Mouse (Mus musculus) MEL (cell line): ENCODE measurements around the gene Bmp8b. TPM values are rescaled to one million over a fixed set of nuclear protein-coding genes. Genes with fewer than 3 reads are reported as not detected.
"Not testable (repeated sequence)": the region's sequence is repeated elsewhere in the genome, so short reads cannot be mapped to it uniquely, and the experiment has no call there.

ENCODE experiments used
- DNase-seq: peaks from one replicate; pipeline ENCODE4 v3.0.0; 2011; ENCODE audit warnings: low read depth, low spot score
- H3K27ac ChIP-seq: 2 replicates; pipeline ENCODE4 v1.5.1; 2012; ENCODE audit warnings: low read depth, mild to moderate bottlenecking, control low read depth, low read length, moderate library complexity; ENCODE audit not compliant: control insufficient read depth
- H3K27me3 ChIP-seq, 2 experiments: fragments of 150-350 bp in 1 of 2; sonication (generic) in 1 of 2; 2 replicates each; pipeline ENCODE4 v1.6.1; 2012; ENCODE audit warnings: low read length in 2 of 2, mild to moderate bottlenecking in 2 of 2, improper control_type of control experiment in 1 of 2, moderate library complexity in 1 of 2; ENCODE audit not compliant: insufficient read depth in 2 of 2, control insufficient read depth in 1 of 2
- H3K36me3 ChIP-seq, 2 experiments: 2 replicates each; pipeline ENCODE4 v1.6.1; 2012 to 2014; ENCODE audit warnings: low read length in 2 of 2, improper control_type of control experiment in 1 of 2, inconsistent platforms in 1 of 2, mild to moderate bottlenecking in 1 of 2; ENCODE audit not compliant: insufficient read depth in 2 of 2, control insufficient read depth in 1 of 2
- H3K4me1 ChIP-seq, 2 experiments: fragments of 150-350 bp in 1 of 2; sonication (generic) in 1 of 2; 2 replicates each; pipeline ENCODE4 v1.6.1; 2012; ENCODE audit warnings: low read length in 2 of 2, improper control_type of control experiment in 1 of 2, mild to moderate bottlenecking in 1 of 2; ENCODE audit not compliant: insufficient read depth in 2 of 2, control insufficient read depth in 1 of 2
- H3K4me3 ChIP-seq, 2 experiments: fragments of 150-350 bp in 1 of 2; sonication (generic) in 1 of 2; 2 replicates each; pipeline ENCODE4 v1.5.1; 2012; ENCODE audit warnings: low read depth in 2 of 2, low read length in 2 of 2, mild to moderate bottlenecking in 2 of 2, moderate library complexity in 2 of 2, control low read depth in 1 of 2, improper control_type of control experiment in 1 of 2; ENCODE audit not compliant: control insufficient read depth in 1 of 2, insufficient read depth in 1 of 2
- H3K79me2 ChIP-seq: 2 replicates; pipeline ENCODE4 v1.6.1; 2012; ENCODE audit warnings: mild to moderate bottlenecking, low read length, moderate library complexity; ENCODE audit not compliant: control insufficient read depth, poor library complexity, insufficient read depth
- H3K9ac ChIP-seq: 2 replicates; pipeline ENCODE4 v1.6.1; 2012; ENCODE audit warnings: low read depth, mild to moderate bottlenecking, control low read depth, low read length, moderate library complexity; ENCODE audit not compliant: control insufficient read depth, poor library complexity, severe bottlenecking
- H3K9me3 ChIP-seq: fragments of 150-350 bp; sonication (generic); replicated peaks from 2 replicates; pipeline ENCODE4 v1.6.1; 2012; ENCODE audit warnings: mild to moderate bottlenecking, low read length, improper control_type of control experiment, moderate library complexity; ENCODE audit not compliant: insufficient read depth
- CHD1 ChIP-seq: IDR thresholded peaks from 2 replicates; pipeline ENCODE4 v1.6.1; 2012; ENCODE audit warnings: low read depth, mild to moderate bottlenecking, inconsistent platforms, low read length, improper control_type of control experiment
- CTCF ChIP-seq, 3 experiments: IDR thresholded peaks in 2 of 3; conservative IDR thresholded peaks in 1 of 3; 2 replicates each; pipeline ENCODE4 v1.5.1; 2011 to 2012; ENCODE audit warnings: low read length in 3 of 3, low read depth in 2 of 3, mild to moderate bottlenecking in 2 of 3, improper control_type of control experiment in 1 of 3, inconsistent platforms in 1 of 3, mixed read lengths in 1 of 3, moderate library complexity in 1 of 3; ENCODE audit not compliant: control insufficient read depth in 1 of 3, insufficient read depth in 1 of 3, poor library complexity in 1 of 3, severe bottlenecking in 1 of 3
- EP300 ChIP-seq, 2 experiments: IDR thresholded peaks; 2 replicates each; pipeline ENCODE4 v1.6.1; 2011; ENCODE audit warnings: improper control_type of control experiment in 2 of 2, low read length in 2 of 2, low read depth in 1 of 2, mild to moderate bottlenecking in 1 of 2
- ETS1 ChIP-seq: IDR thresholded peaks from 2 replicates; pipeline ENCODE4 v1.6.1; 2012; ENCODE audit warnings: low read depth, mild to moderate bottlenecking, inconsistent platforms, low read length, improper control_type of control experiment, moderate library complexity
- GATA1 ChIP-seq: IDR thresholded peaks from 2 replicates; pipeline ENCODE4 v1.6.1; 2011; ENCODE audit warnings: low read depth, low read length, improper control_type of control experiment
- HCFC1 ChIP-seq: IDR thresholded peaks from 2 replicates; pipeline ENCODE4 v1.6.1; 2012; ENCODE audit warnings: low read depth, mild to moderate bottlenecking, inconsistent platforms, low read length, improper control_type of control experiment, moderate library complexity
- MAFK ChIP-seq: IDR thresholded peaks from 2 replicates; pipeline ENCODE4 v1.6.1; 2011; ENCODE audit warnings: low read depth, mild to moderate bottlenecking, low read length, improper control_type of control experiment, borderline replicate concordance
- MAZ ChIP-seq: IDR thresholded peaks from 2 replicates; pipeline ENCODE4 v1.6.1; 2012; ENCODE audit warnings: low read depth, mild to moderate bottlenecking, inconsistent platforms, low read length, improper control_type of control experiment
- MXI1 ChIP-seq: IDR thresholded peaks from 2 replicates; pipeline ENCODE4 v1.6.1; 2011; ENCODE audit warnings: mild to moderate bottlenecking, low read depth, low read length, improper control_type of control experiment
- MYC ChIP-seq: IDR thresholded peaks from 2 replicates; pipeline ENCODE4 v1.6.1; 2011; ENCODE audit warnings: low read depth, mild to moderate bottlenecking, low read length, improper control_type of control experiment, moderate library complexity
- NELFE ChIP-seq: IDR thresholded peaks from 2 replicates; pipeline ENCODE4 v1.6.1; 2011; ENCODE audit warnings: low read depth, low read length, improper control_type of control experiment
- NRF1 ChIP-seq: IDR thresholded peaks from 2 replicates; pipeline ENCODE4 v1.6.1; 2014; ENCODE audit warnings: low read depth, mild to moderate bottlenecking, inconsistent platforms, low read length, improper control_type of control experiment, moderate library complexity; ENCODE audit not compliant: poor library complexity, insufficient read depth, severe bottlenecking
- POLR2AphosphoS2 ChIP-seq: IDR thresholded peaks from 2 replicates; pipeline ENCODE4 v1.6.1; 2011; ENCODE audit warnings: low read length, improper control_type of control experiment
- RCOR1 ChIP-seq: IDR thresholded peaks from 2 replicates; pipeline ENCODE4 v1.6.1; 2012; ENCODE audit warnings: low read depth, mild to moderate bottlenecking, inconsistent platforms, low read length, improper control_type of control experiment
- SMC3 ChIP-seq: IDR thresholded peaks from 2 replicates; pipeline ENCODE4 v1.6.1; 2011; ENCODE audit warnings: low read depth, low read length, improper control_type of control experiment
- TAL1 ChIP-seq: IDR thresholded peaks from 2 replicates; pipeline ENCODE4 v1.6.1; 2012; ENCODE audit warnings: mild to moderate bottlenecking, inconsistent platforms, low read length, moderate library complexity, mixed read lengths
- TBP ChIP-seq: IDR thresholded peaks from 2 replicates; pipeline ENCODE4 v1.8.0; 2011; ENCODE audit warnings: low read depth, low read length, improper control_type of control experiment
- TCF12 ChIP-seq: IDR thresholded peaks from 2 replicates; pipeline ENCODE4 v1.6.1; 2014; ENCODE audit warnings: low read depth, mild to moderate bottlenecking, inconsistent platforms, low read length, improper control_type of control experiment, moderate library complexity
- UBTF ChIP-seq: IDR thresholded peaks from 2 replicates; pipeline ENCODE4 v1.6.1; 2012; ENCODE audit warnings: low read depth, mild to moderate bottlenecking, inconsistent platforms, low read length, improper control_type of control experiment, moderate library complexity, borderline replicate concordance; ENCODE audit not compliant: insufficient read depth
- USF2 ChIP-seq, 2 experiments: IDR thresholded peaks; 2 replicates each; pipeline ENCODE4 v1.6.1; 2011 to 2012; ENCODE audit warnings: improper control_type of control experiment in 2 of 2, low read length in 2 of 2, borderline replicate concordance in 1 of 2, inconsistent platforms in 1 of 2, low read depth in 1 of 2, mild to moderate bottlenecking in 1 of 2; ENCODE audit not compliant: insufficient read depth in 1 of 2
- ZC3H11A ChIP-seq: IDR thresholded peaks from 2 replicates; pipeline ENCODE4 v1.6.1; 2012; ENCODE audit warnings: low read depth, mild to moderate bottlenecking, inconsistent platforms, low read length, improper control_type of control experiment
- ZMIZ1 ChIP-seq: IDR thresholded peaks from 2 replicates; pipeline ENCODE4 v1.6.1; 2012; ENCODE audit warnings: low read depth, mild to moderate bottlenecking, inconsistent platforms, low read length, improper control_type of control experiment, moderate library complexity
- polyA plus RNA-seq, 2 experiments: library from polyadenylated mRNA; stranded (reverse) in 1 of 2; unstranded in 1 of 2; fragments of >175 nt in 1 of 2; fragments of >200 nt in 1 of 2; gene quantifications; 2 replicates each; pipeline versions ENCODE4 v1.2.1 to v1.2.4; 2012; ENCODE audit warnings: low replicate concordance in 2 of 2, low read depth in 1 of 2; ENCODE audit not compliant: insufficient read length in 2 of 2, insufficient read depth in 1 of 2, missing spikeins in 1 of 2
- total RNA-seq: library from RNA; depleted of rRNA; stranded (reverse); fragments of 300-350 nt; gene quantifications from 2 replicates; pipeline ENCODE4 v1.2.3, GENCODE M21; 2012

The Bmp8b gene
- total and polyA plus RNA-seq, 3 experiments = 0.06 to 0.08 TPM; not detected in 1

GRCm38 (mm10) chr4:123155840-123156239 is 50.9 kb downstream of the Bmp8b start:
- Histone ChIP-seq H3K79me2 (no peaks in the 10 kb centered on the region), H3K27ac (no peak overlapping the region), H3K9ac (no peak overlapping the region), H3K9me3 (no peaks in the 10 kb centered on the region), H3K4me1 (peaks cover 0 to 11% of the 10 kb centered on the region in 2 experiments; a peak in 2 of 4 replicates), H3K27me3 (peaks cover 0 to 2% of the 10 kb centered on the region in 2 experiments; a peak in 2 of 4 replicates), H3K36me3 (peaks cover 0 to 6% of the 10 kb centered on the region in 2 experiments; a peak in 1 of 4 replicates)
- DNase-seq = no peak
- TF ChIP-seq CTCF (IDR thresholded peaks at IDR 0.05 in 2 of 3, conservative IDR thresholded peaks at IDR 0.05 in 1 of 3; ENCODE audit: control insufficient read depth in 1 of 3, insufficient read depth in 1 of 3, low read depth in 2 of 3, low read length in 3 of 3, poor library complexity in 1 of 3, severe bottlenecking in 1 of 3) (no peak; a peak in 1 of 6 replicates), EP300 (IDR thresholded peaks at IDR 0.05; ENCODE audit: low read depth in 1 of 2, low read length in 2 of 2) (no peak), MAFK (no peak), ZMIZ1 (no peak), TBP (no peak), MYC (no peak), NRF1 (no peak), SMC3 (no peak), POLR2AphosphoS2 (no peak), GATA1 (no peak), HCFC1 (no peak), CHD1 (no peak), MAZ (no peak), UBTF (no peak), MXI1 (no peak), NELFE (no peak)
- TF ChIP-seq, all 39 proteins: peak for 0
- no peak overlapping the region for H3K4me3 ChIP-seq

GRCm38 (mm10) chr4:123160571-123160970 is 55.6 kb downstream of the Bmp8b start:
- Histone ChIP-seq H3K79me2 (no peaks in the 10 kb centered on the region), H3K27ac (no peak overlapping the region), H3K9ac (no peak overlapping the region), H3K4me3 (no peak overlapping the region), H3K36me3 (peaks cover 0 to 15% of the 10 kb centered on the region in 2 experiments; a peak in 2 of 4 replicates), H3K4me1 (peaks cover 0 to 22% of the 10 kb centered on the region in 2 experiments; a peak in 3 of 4 replicates), H3K27me3 (peaks cover 0 to 2% of the 10 kb centered on the region in 2 experiments; a peak in 1 of 4 replicates), H3K9me3 (no peaks in the 10 kb centered on the region)
- peak; percentile 71 for TF ChIP-seq TCF12
- TF ChIP-seq ZC3H11A = no peak
- peak; percentile 53 to 71 for TF ChIP-seq EP300 (IDR thresholded peaks at IDR 0.05; ENCODE audit: low read depth in 1 of 2, low read length in 2 of 2)
- peak; percentile 65 for TF ChIP-seq GATA1
- TF ChIP-seq ETS1 = 0 out of 2 replicates have a peak, but pooled peaks have one; percentile 24
- TF ChIP-seq TAL1 = peak; percentile 33; the same call in 1 of the 2 replicates
- no peak for TF ChIP-seq USF2 (IDR thresholded peaks at IDR 0.05; ENCODE audit: borderline replicate concordance in 1 of 2, insufficient read depth in 1 of 2, low read depth in 1 of 2, low read length in 2 of 2)
- TF ChIP-seq RCOR1 = peak; percentile 55; the same call in 1 of the 2 replicates
- TF ChIP-seq NRF1 = no peak
- peak; percentile 71 for DNase-seq

DNA sequence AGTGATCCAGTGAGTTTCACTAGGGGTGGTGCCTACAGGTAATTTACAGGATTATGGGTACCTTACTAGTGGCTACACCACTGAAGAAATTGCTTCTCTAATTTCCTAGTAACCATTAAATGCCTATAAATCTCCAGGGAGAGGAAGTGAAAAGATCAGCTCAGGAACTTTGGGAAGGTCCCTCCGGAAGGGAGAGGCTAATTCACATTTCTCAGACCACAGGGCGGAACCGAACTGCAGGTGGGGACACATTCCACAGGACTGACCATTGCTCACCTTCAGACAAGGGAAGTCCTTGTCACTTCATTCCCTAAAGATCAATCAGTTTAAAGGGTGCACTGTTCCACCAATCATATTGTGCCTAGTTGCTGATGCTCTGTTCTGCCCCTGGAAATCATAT is 56.3 kb downstream of the Bmp8b start:
- not testable (repeated sequence) for H3K9me3 ChIP-seq, H3K27ac ChIP-seq, H3K79me2 ChIP-seq, H3K27me3 ChIP-seq, H3K9ac ChIP-seq, DNase-seq, H3K4me3 ChIP-seq
- peaks cover 0 to 22% of the 10 kb centered on the region in 2 experiments; a peak in 3 of 4 replicates for H3K4me1 ChIP-seq
- H3K36me3 ChIP-seq = peaks cover 0 to 15% of the 10 kb centered on the region in 2 experiments; a peak in 2 of 4 replicates
